Mouse (Mus musculus): Measurements from ENCODE around the gene Fnbp1.
"Not testable (repeated sequence)": the region's sequence is repeated elsewhere in the genome, so short reads cannot be mapped to it uniquely, and the experiment has no call there.

Fnbp1 gene

GRCm38 (mm10) chr2:31141867-31142454 lies at the start of gene Fnbp1:
Gene Fnbp1 (minus strand): TSS chr2:31142008.
- DNase-seq (ENCODE audit: low spot score) = peak; percentile 73

- no peak for DNase-seq (ENCODE audit: low spot score)
These were observed 47.8 kb upstream of the Fnbp1 start for GRCm38 (mm10) chr2:31189654-31190053.

GRCm38 (mm10) chr2:31188691-31189090 lies 46.9 kb upstream of the Fnbp1 start:
- DNase-seq (ENCODE audit: low spot score) = no peak

- DNase-seq (ENCODE audit: low spot score) = no peak
These were observed 42.0 kb upstream of the Fnbp1 start for GRCm38 (mm10) chr2:31183830-31184229.

- no peak for DNase-seq (ENCODE audit: low spot score)
These were observed 41.0 kb upstream of the Fnbp1 start for GRCm38 (mm10) chr2:31182786-31183330.

- no peak for DNase-seq (ENCODE audit: low spot score)
These were observed 38.3 kb upstream of the Fnbp1 start for GRCm38 (mm10) chr2:31180081-31180551.

- no peak for DNase-seq (ENCODE audit: low spot score)
These were observed 37.7 kb upstream of the Fnbp1 start for GRCm38 (mm10) chr2:31179471-31179870.

GRCm38 (mm10) chr2:31178593-31178992 lies 36.8 kb upstream of the Fnbp1 start:
- DNase-seq (ENCODE audit: low spot score) = not testable (repeated sequence)

GRCm38 (mm10) chr2:31173290-31173689 lies 31.5 kb upstream of the Fnbp1 start:
- DNase-seq (ENCODE audit: low spot score) = no peak

GRCm38 (mm10) chr2:31172536-31172935 lies 30.7 kb upstream of the Fnbp1 start:
- DNase-seq (ENCODE audit: low spot score) = no peak

- no peak for DNase-seq (ENCODE audit: low spot score)
These were observed 30.2 kb upstream of the Fnbp1 start for GRCm38 (mm10) chr2:31172001-31172400.

GRCm38 (mm10) chr2:31170164-31170563 lies 28.4 kb upstream of the Fnbp1 start:
- no peak for DNase-seq (ENCODE audit: low spot score)

GRCm38 (mm10) chr2:31169001-31169400 lies 27.2 kb upstream of the Fnbp1 start:
- DNase-seq (ENCODE audit: low spot score) = no peak

- DNase-seq (ENCODE audit: low spot score) = not testable (repeated sequence)
These were observed 25.8 kb upstream of the Fnbp1 start for GRCm38 (mm10) chr2:31167571-31167970.

- no peak for DNase-seq (ENCODE audit: low spot score)
These were observed 23.7 kb upstream of the Fnbp1 start for GRCm38 (mm10) chr2:31165529-31165928.

GRCm38 (mm10) chr2:31164841-31165455 lies 23.1 kb upstream of the Fnbp1 start:
- no peak for DNase-seq (ENCODE audit: low spot score)

GRCm38 (mm10) chr2:31163361-31164118 lies 21.7 kb upstream of the Fnbp1 start:
- no peak for DNase-seq (ENCODE audit: low spot score)

- no peak for DNase-seq (ENCODE audit: low spot score)
These were observed 19.8 kb upstream of the Fnbp1 start for GRCm38 (mm10) chr2:31161620-31162019.

- DNase-seq (ENCODE audit: low spot score) = no peak
These were observed 18.5 kb upstream of the Fnbp1 start for GRCm38 (mm10) chr2:31160147-31160920.

- no peak for DNase-seq (ENCODE audit: low spot score)
These were observed 15.0 kb upstream of the Fnbp1 start for GRCm38 (mm10) chr2:31156846-31157245.

- DNase-seq (ENCODE audit: low spot score) = peak; percentile 72
These were observed 10.3 kb upstream of the Fnbp1 start, which contains the start of gene Gpr107 for GRCm38 (mm10) chr2:31151892-31152812. Gene Gpr107 (plus strand): TSS chr2:31152316.

All from ovary, postnatal 14 days (tissue).